Mouse (Mus musculus) cerebellum, adult 2 months (tissue): ENCODE data around the gene Serpinb7.

ENCODE experiments used
- CTCF ChIP-seq: fragments of 200-500 bp; IDR thresholded peaks from 2 replicates; pipeline ENCODE4 v1.5.1; 2011; ENCODE audit warnings: low read depth, mild to moderate bottlenecking, control low read depth, low read length, moderate library complexity, borderline replicate concordance; ENCODE audit not compliant: insufficient read depth
- POLR2A ChIP-seq: fragments of 200-500 bp; IDR thresholded peaks from 2 replicates; pipeline ENCODE4 v1.6.1; 2011; ENCODE audit warnings: low read length, control low read depth, borderline replicate concordance; ENCODE audit not compliant: insufficient read depth

DNA sequence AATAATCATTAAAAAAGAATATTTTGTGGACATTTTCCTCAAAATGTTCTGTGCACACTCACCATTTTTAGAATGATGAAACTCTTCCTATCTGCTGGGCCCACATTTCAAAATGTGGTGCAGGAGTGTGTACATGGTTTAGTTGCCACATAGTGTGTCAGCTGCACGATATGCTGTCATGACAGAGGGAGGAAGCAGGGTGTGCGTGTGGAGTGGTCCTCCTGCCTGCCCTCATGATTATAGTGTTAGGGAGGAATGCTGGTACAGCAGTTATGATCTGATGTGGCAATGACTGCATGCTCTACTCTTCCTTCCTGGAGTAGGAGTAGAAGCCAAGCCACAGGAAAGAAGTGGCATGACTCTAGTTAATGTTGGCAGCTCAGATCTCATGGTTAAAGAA is 97.3 kb downstream of the Serpinb7 start:
- TF ChIP-seq POLR2A (no peak), CTCF (no peak)
